Mouse (Mus musculus): ENCODE measurements around the gene Sympk. TPM values are rescaled to one million over a fixed set of nuclear protein-coding genes. Genes with fewer than 3 reads are reported as not detected.

Sympk gene
- total and polyA plus RNA-seq, 3 experiments, result 122 to 226 TPM; not detected in 1

GRCm38 (mm10) chr7:19054047-19054776 lies 30.0 kb downstream of the Sympk start, which contains the start of gene Rsph6a:
TSS of gene Rsph6a (plus strand) at chr7:19054690.
- H3K27ac ChIP-seq (ENCODE audit: control insufficient read depth, low read depth, low read length), result no peak within 1 kb of the TSS
- H3K9ac ChIP-seq (ENCODE audit: control insufficient read depth, low read depth, low read length, poor library complexity, severe bottlenecking), result no peak within 1 kb of the TSS
- H3K36me3 ChIP-seq (ENCODE audit: control insufficient read depth in 1 of 2, insufficient read depth in 2 of 2, low read length in 2 of 2), result no peaks in the 10 kb centered on the region; a peak in 1 of 4 replicates
- H3K27me3 ChIP-seq (ENCODE audit: control insufficient read depth in 1 of 2, insufficient read depth in 2 of 2, low read length in 2 of 2), result no peaks in the 10 kb centered on the region
- peak; percentile 35 for DNase-seq (ENCODE audit: low read depth, low spot score)
- no peaks in the 10 kb centered on the region for H3K4me1 ChIP-seq (ENCODE audit: control insufficient read depth in 1 of 2, insufficient read depth in 2 of 2, low read length in 2 of 2)
- H3K4me3 ChIP-seq (ENCODE audit: control insufficient read depth in 1 of 2, insufficient read depth in 1 of 2, low read depth in 2 of 2, low read length in 2 of 2), result no peak within 1 kb of the TSS
- H3K9me3 ChIP-seq (replicated peaks; ENCODE audit: insufficient read depth, low read length), result no peaks in the 10 kb centered on the region
- H3K79me2 ChIP-seq (ENCODE audit: control insufficient read depth, insufficient read depth, low read length, poor library complexity), result no peaks in the 10 kb centered on the region
- no peak for TF ChIP-seq POLR2AphosphoS2 (IDR thresholded peaks at IDR 0.05; ENCODE audit: low read length)
- peak; percentile 36 to 70 (median 46); a peak in 5 of 6 replicates for TF ChIP-seq CTCF (IDR thresholded peaks at IDR 0.05 in 2 of 3, conservative IDR thresholded peaks at IDR 0.05 in 1 of 3; ENCODE audit: control insufficient read depth in 1 of 3, insufficient read depth in 1 of 3, low read depth in 2 of 3, low read length in 3 of 3, poor library complexity in 1 of 3, severe bottlenecking in 1 of 3)

GRCm38 (mm10) chr7:19054777-19055076 lies 30.6 kb downstream of the Sympk start:
- no peak overlapping the region for H3K27ac ChIP-seq (ENCODE audit: control insufficient read depth, low read depth, low read length)
- H3K79me2 ChIP-seq (ENCODE audit: control insufficient read depth, insufficient read depth, low read length, poor library complexity), result no peaks in the 10 kb centered on the region
- DNase-seq (ENCODE audit: low read depth, low spot score), result no peak
- no peak overlapping the region for H3K9ac ChIP-seq (ENCODE audit: control insufficient read depth, low read depth, low read length, poor library complexity, severe bottlenecking)
- no peaks in the 10 kb centered on the region for H3K36me3 ChIP-seq (ENCODE audit: control insufficient read depth in 1 of 2, insufficient read depth in 2 of 2, low read length in 2 of 2)
- no peaks in the 10 kb centered on the region for H3K4me1 ChIP-seq (ENCODE audit: control insufficient read depth in 1 of 2, insufficient read depth in 2 of 2, low read length in 2 of 2)
- H3K9me3 ChIP-seq (replicated peaks; ENCODE audit: insufficient read depth, low read length), result no peaks in the 10 kb centered on the region
- H3K27me3 ChIP-seq (ENCODE audit: control insufficient read depth in 1 of 2, insufficient read depth in 2 of 2, low read length in 2 of 2), result no peaks in the 10 kb centered on the region
- H3K4me3 ChIP-seq (ENCODE audit: control insufficient read depth in 1 of 2, insufficient read depth in 1 of 2, low read depth in 2 of 2, low read length in 2 of 2), result no peak overlapping the region
- TF ChIP-seq MXI1 (IDR thresholded peaks at IDR 0.05; ENCODE audit: low read depth, low read length) (no peak), SIN3A (IDR thresholded peaks at IDR 0.05; ENCODE audit: low read length) (no peak), JUND (IDR thresholded peaks at IDR 0.05; ENCODE audit: low read depth, low read length) (no peak), GABPA (IDR thresholded peaks at IDR 0.05; ENCODE audit: low read depth, low read length) (no peak), KAT2A (conservative IDR thresholded peaks at IDR 0.05; ENCODE audit: low read depth, low read length) (no peak), ETS1 (IDR thresholded peaks at IDR 0.05; ENCODE audit: low read depth, low read length) (no peak), TBP (IDR thresholded peaks at IDR 0.05; ENCODE audit: low read depth, low read length) (no peak), HCFC1 (IDR thresholded peaks at IDR 0.05; ENCODE audit: low read depth, low read length) (no peak), TCF12 (IDR thresholded peaks at IDR 0.05; ENCODE audit: low read depth, low read length) (no peak), MEF2A (IDR thresholded peaks at IDR 0.05; ENCODE audit: extremely low read depth, insufficient replicate concordance, low read depth, low read length, poor library complexity, severe bottlenecking) (no peak), MAZ (IDR thresholded peaks at IDR 0.05; ENCODE audit: low read depth, low read length) (no peak), MAX (IDR thresholded peaks at IDR 0.05; ENCODE audit: low read length) (no peak), ELF1 (IDR thresholded peaks at IDR 0.05; ENCODE audit: low read depth, low read length) (no peak), POLR2AphosphoS5 (IDR thresholded peaks at IDR 0.05; ENCODE audit: borderline replicate concordance, low read depth, low read length) (no peak), POLR2AphosphoS2 (IDR thresholded peaks at IDR 0.05; ENCODE audit: low read length) (no peak), ZNF384 (IDR thresholded peaks at IDR 0.05; ENCODE audit: low read depth, low read length) (no peak), ZC3H11A (IDR thresholded peaks at IDR 0.05; ENCODE audit: low read depth, low read length) (no peak), NRF1 (IDR thresholded peaks at IDR 0.05; ENCODE audit: insufficient read depth, low read depth, low read length, poor library complexity, severe bottlenecking) (no peak)

Measured in MEL (cell line).